Mouse (Mus musculus): ENCODE results near the gene Kif2c.

The Kif2c gene

GRCm38 (mm10) chr4:117181863-117182758, at the start of gene Kif2c:
Kif2c (minus strand) TSS chr4:117182639.
- ATAC-seq (ENCODE audit: insufficient number of reproducible peaks, low FRiP score, low TSS enrichment), result peak; percentile 98

GRCm38 (mm10) chr4:117231208-117231607, 48.8 kb upstream of the Kif2c start:
- no peak for ATAC-seq (ENCODE audit: insufficient number of reproducible peaks, low FRiP score, low TSS enrichment)

- ATAC-seq (ENCODE audit: insufficient number of reproducible peaks, low FRiP score, low TSS enrichment), result no peak
Measured at GRCm38 (mm10) chr4:117230331-117230730, 47.9 kb upstream of the Kif2c start.

GRCm38 (mm10) chr4:117229590-117229989, 47.2 kb upstream of the Kif2c start:
- ATAC-seq (ENCODE audit: insufficient number of reproducible peaks, low FRiP score, low TSS enrichment), result no peak

GRCm38 (mm10) chr4:117225250-117225649, 42.8 kb upstream of the Kif2c start:
- no peak for ATAC-seq (ENCODE audit: insufficient number of reproducible peaks, low FRiP score, low TSS enrichment)

- no peak for ATAC-seq (ENCODE audit: insufficient number of reproducible peaks, low FRiP score, low TSS enrichment)
Measured at GRCm38 (mm10) chr4:117224122-117224521, 41.7 kb upstream of the Kif2c start.

- ATAC-seq (ENCODE audit: insufficient number of reproducible peaks, low FRiP score, low TSS enrichment), result no peak
Measured at GRCm38 (mm10) chr4:117223001-117223400, 40.6 kb upstream of the Kif2c start.

- no peak for ATAC-seq (ENCODE audit: insufficient number of reproducible peaks, low FRiP score, low TSS enrichment)
Measured at GRCm38 (mm10) chr4:117221836-117222235, 39.4 kb upstream of the Kif2c start.

- no peak for ATAC-seq (ENCODE audit: insufficient number of reproducible peaks, low FRiP score, low TSS enrichment)
Measured at GRCm38 (mm10) chr4:117220741-117221515, 38.5 kb upstream of the Kif2c start.

- no peak for ATAC-seq (ENCODE audit: insufficient number of reproducible peaks, low FRiP score, low TSS enrichment)
Measured at GRCm38 (mm10) chr4:117218517-117219219, 36.2 kb upstream of the Kif2c start.

- no peak for ATAC-seq (ENCODE audit: insufficient number of reproducible peaks, low FRiP score, low TSS enrichment)
Measured at GRCm38 (mm10) chr4:117217029-117217428, 34.6 kb upstream of the Kif2c start.

- no peak for ATAC-seq (ENCODE audit: insufficient number of reproducible peaks, low FRiP score, low TSS enrichment)
Measured at GRCm38 (mm10) chr4:117214250-117214649, 31.8 kb upstream of the Kif2c start.

GRCm38 (mm10) chr4:117210147-117211074, 28.0 kb upstream of the Kif2c start:
- no peak for ATAC-seq (ENCODE audit: insufficient number of reproducible peaks, low FRiP score, low TSS enrichment)

GRCm38 (mm10) chr4:117209592-117209991, 27.2 kb upstream of the Kif2c start:
- no peak for ATAC-seq (ENCODE audit: insufficient number of reproducible peaks, low FRiP score, low TSS enrichment)

GRCm38 (mm10) chr4:117202992-117203354, 20.5 kb upstream of the Kif2c start:
- no peak for ATAC-seq (ENCODE audit: insufficient number of reproducible peaks, low FRiP score, low TSS enrichment)

GRCm38 (mm10) chr4:117202046-117202991, 19.9 kb upstream of the Kif2c start:
- ATAC-seq (ENCODE audit: insufficient number of reproducible peaks, low FRiP score, low TSS enrichment), result no peak; the same call in 1 of the 2 replicates

GRCm38 (mm10) chr4:117191804-117192203, 9.4 kb upstream of the Kif2c start:
- ATAC-seq (ENCODE audit: insufficient number of reproducible peaks, low FRiP score, low TSS enrichment), result no peak

GRCm38 (mm10) chr4:117190660-117191059, 8.2 kb upstream of the Kif2c start:
- no peak for ATAC-seq (ENCODE audit: insufficient number of reproducible peaks, low FRiP score, low TSS enrichment)

Data from cerebellum, adult (tissue).